Mouse (Mus musculus) liver, embryonic 14.5 days (tissue): Measurements from ENCODE around the gene Gm20662. TPM values are rescaled to one million over a fixed set of nuclear protein-coding genes. Genes with fewer than 3 reads are reported as not detected.

Experiments
- ATAC-seq: fragments of 200-750 bp; cut with Nextera tagmentation; 2 replicates; pipeline ENCODE4 v1.8.0; 2017; ENCODE audit warnings: moderate number of reproducible peaks, mild to moderate bottlenecking, moderate library complexity; ENCODE audit not compliant: insufficient read depth
- DNase-seq, 3 experiments: peaks; one replicate each; pipeline ENCODE4 v3.0.0-alpha.2; 2012 to 2013; ENCODE audit warnings: low read depth in 3 of 3, low spot score in 3 of 3
- H3K27ac ChIP-seq: fragments of 300-500 bp; sonication (generic); 2 replicates; pipeline ENCODE4 v1.5.1; 2014; ENCODE audit warnings: moderate library complexity, mild to moderate bottlenecking, control low read depth, inconsistent platforms
- H3K27me3 ChIP-seq: fragments of 300-500 bp; sonication (generic); 2 replicates; pipeline ENCODE4 v1.6.1; 2014; ENCODE audit warnings: mild to moderate bottlenecking, low read length, moderate library complexity; ENCODE audit not compliant: control insufficient read depth, insufficient read depth
- H3K36me3 ChIP-seq: fragments of 300-500 bp; sonication (generic); replicated peaks from 2 replicates; pipeline ENCODE4 v1.6.1; 2014; ENCODE audit warnings: low read depth; ENCODE audit not compliant: control insufficient read depth, insufficient read depth
- H3K4me1 ChIP-seq, 2 experiments: fragments of 200-500 bp in 1 of 2; fragments of 300-500 bp in 1 of 2; sonication (generic) in 1 of 2; replicated peaks; 2 replicates each; pipeline ENCODE4 v1.6.1; 2012 to 2014; ENCODE audit warnings: antibody characterized with exemption in 1 of 2, inconsistent platforms in 1 of 2, low read length in 1 of 2; ENCODE audit not compliant: control insufficient read depth in 2 of 2, insufficient read depth in 2 of 2
- H3K4me2 ChIP-seq: fragments of 300-500 bp; sonication (generic); 2 replicates; pipeline ENCODE4 v1.6.1; 2014; ENCODE audit warnings: low read depth, mild to moderate bottlenecking, control low read depth, moderate library complexity
- H3K4me3 ChIP-seq, 2 experiments: fragments of 200-500 bp in 1 of 2; fragments of 300-500 bp in 1 of 2; sonication (generic) in 1 of 2; 2 replicates each; pipeline ENCODE4 v1.5.1; 2012 to 2014; ENCODE audit warnings: low read depth in 2 of 2, low read length in 2 of 2, mild to moderate bottlenecking in 2 of 2, control low read depth in 1 of 2, inconsistent platforms in 1 of 2, moderate library complexity in 1 of 2; ENCODE audit not compliant: insufficient read depth in 1 of 2
- H3K9ac ChIP-seq: fragments of 300-500 bp; sonication (generic); replicated peaks from 2 replicates; pipeline ENCODE4 v1.6.1; 2014; ENCODE audit warnings: mild to moderate bottlenecking, control low read depth, moderate library complexity
- H3K9me3 ChIP-seq: fragments of 300-500 bp; sonication (generic); 2 replicates; pipeline ENCODE4 v1.6.1; 2016; ENCODE audit warnings: low read length, mixed read lengths; ENCODE audit not compliant: control insufficient read depth
- CTCF ChIP-seq: IDR thresholded peaks from 2 replicates; pipeline ENCODE4 v1.5.1; 2016; ENCODE audit warnings: antibody characterized with exemption, low read depth, control low read depth
- EP300 ChIP-seq: IDR thresholded peaks from 2 replicates; pipeline ENCODE4 v1.6.1; 2016; ENCODE audit warnings: antibody characterized with exemption, low read depth
- WGBS: fragments of 180-500 bp; shearing (Covaris S2); extraction: QIAGEN DNeasy Blood & Tissue Kit; methylation state at CpG from one replicate; pipeline ENCODE4 v1.1.7; 2014; ENCODE audit not compliant: insufficient replicate concordance; 5-methylcytosine and 5-hydroxymethylcytosine counted together
- polyA plus RNA-seq, 2 experiments: library from polyadenylated mRNA; depleted of rRNA in 1 of 2; stranded (reverse) in 1 of 2; unstranded in 1 of 2; fragments of >200 nt; fragmentation: Nextera tagmentation in 1 of 2; extraction: Ambion mirVana in 1 of 2; gene quantifications; 2 replicates each; pipeline versions ENCODE4 v1.2.1 to v1.2.3; 2012 to 2014

The Gm20662 gene
- polyA plus RNA-seq, 2 experiments, result 0.95 TPM; not detected in 1

GRCm38 (mm10) chr9:108082988-108083431 lies 86.9 kb downstream of the Gm20662 start, which contains the start of gene Rnf123:
Gene Rnf123 (minus strand): TSS chr9:108083346.
- H3K4me1 ChIP-seq, result peaks cover 52 to 72% of the 10 kb centered on the region in 2 experiments
- H3K4me3 ChIP-seq, result peak within 1 kb of the TSS; percentile 6 to 36
- peaks cover 47% of the 10 kb centered on the region for H3K36me3 ChIP-seq
- peak within 1 kb of the TSS; percentile 100 for H3K27ac ChIP-seq
- H3K27me3 ChIP-seq, result no peaks in the 10 kb centered on the region
- peak within 1 kb of the TSS; percentile 96 for H3K4me2 ChIP-seq
- DNase-seq (no peak), ATAC-seq (peak; percentile 13; the same call in 1 of the 2 replicates)
- no peaks in the 10 kb centered on the region for H3K9me3 ChIP-seq
- 15% methylated on average over 12 of the region's 12 CpGs for WGBS
- TF ChIP-seq EP300, result peak; percentile 41; the same call in 1 of the 2 replicates
- no peak for TF ChIP-seq CTCF
- H3K9ac ChIP-seq, result peak within 1 kb of the TSS; percentile 65

GRCm38 (mm10) chr9:108083561-108083960 lies 87.4 kb downstream of the Gm20662 start:
- TF ChIP-seq EP300 (no peak), CTCF (no peak)
- H3K27ac ChIP-seq, result peak overlapping the region; percentile 100
- peak overlapping the region in 1 of 2 experiments; percentile 36; a peak in 2 of 4 replicates for H3K4me3 ChIP-seq
- DNase-seq (no peak), ATAC-seq (no peak)
- H3K9me3 ChIP-seq, result no peaks in the 10 kb centered on the region
- H3K4me1 ChIP-seq, result peaks cover 52 to 68% of the 10 kb centered on the region in 2 experiments
- H3K36me3 ChIP-seq, result peaks cover 52% of the 10 kb centered on the region
- no peaks in the 10 kb centered on the region for H3K27me3 ChIP-seq
- peak overlapping the region; percentile 96 for H3K4me2 ChIP-seq
- peak overlapping the region; percentile 65 for H3K9ac ChIP-seq
- 35% methylated on average over 6 of the region's 6 CpGs for WGBS

DNA sequence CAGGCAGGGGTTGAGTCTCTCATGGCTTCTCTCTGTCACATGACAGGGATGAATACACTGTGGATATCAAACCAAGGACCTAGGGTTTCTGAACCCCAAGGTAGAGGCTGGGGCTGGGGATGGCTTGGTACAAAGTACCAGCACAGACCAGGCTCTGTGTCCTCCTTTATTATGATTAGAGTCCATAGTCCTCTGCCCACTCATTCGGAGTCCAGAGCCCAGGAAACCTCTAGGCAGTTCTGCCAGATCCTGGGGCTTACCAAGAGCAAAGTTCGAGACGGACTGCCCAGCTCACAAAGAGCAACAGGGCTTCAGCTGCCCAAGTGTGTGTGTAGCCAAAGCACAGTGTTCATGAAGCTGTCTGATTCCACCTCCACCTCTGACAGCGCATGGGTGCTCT lies 89.1 kb downstream of the Gm20662 start:
- DNase-seq (no peak), ATAC-seq (no peak)
- H3K4me1 ChIP-seq, result peaks cover 52 to 61% of the 10 kb centered on the region in 2 experiments
- H3K4me3 ChIP-seq, result no peak overlapping the region
- 87% methylated on average over 4 of the region's 4 CpGs for WGBS
- H3K4me2 ChIP-seq, result peak overlapping the region; percentile 96
- H3K27ac ChIP-seq, result peak overlapping the region; percentile 100
- H3K27me3 ChIP-seq, result no peaks in the 10 kb centered on the region
- H3K9me3 ChIP-seq, result no peaks in the 10 kb centered on the region
- peaks cover 69% of the 10 kb centered on the region for H3K36me3 ChIP-seq
- TF ChIP-seq CTCF (no peak), EP300 (no peak)
- H3K9ac ChIP-seq, result peak overlapping the region; percentile 65

DNA sequence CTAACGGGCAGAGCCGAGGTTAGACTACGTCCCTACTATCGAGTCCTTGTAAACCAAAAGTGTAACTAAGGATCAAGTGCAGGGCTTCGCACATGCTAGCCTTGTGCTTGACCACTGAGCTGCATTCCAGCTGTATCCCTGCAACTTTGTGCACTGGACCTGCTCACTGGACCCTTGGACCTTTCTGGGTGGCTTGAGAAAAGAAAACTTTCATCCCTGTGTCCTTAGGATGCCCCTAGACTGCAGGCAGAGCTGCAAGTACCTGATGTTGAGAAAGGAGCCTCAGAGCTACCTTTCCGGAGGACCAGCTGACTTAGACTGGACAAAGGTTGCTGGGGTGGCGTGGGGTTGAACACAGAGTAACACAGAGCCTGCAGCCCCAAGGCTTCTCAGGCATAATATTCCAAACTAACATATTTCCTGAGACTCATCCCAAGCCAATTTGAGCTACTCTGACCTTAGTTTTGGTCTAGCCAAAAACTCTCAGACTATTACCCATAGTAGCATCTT lies 94.5 kb downstream of the Gm20662 start:
- Histone ChIP-seq H3K36me3 (peaks cover 74% of the 10 kb centered on the region), H3K9me3 (no peaks in the 10 kb centered on the region), H3K27me3 (no peaks in the 10 kb centered on the region), H3K4me3 (no peak overlapping the region), H3K27ac (no peak overlapping the region), H3K4me2 (no peak overlapping the region), H3K4me1 (peaks cover 2 to 7% of the 10 kb centered on the region in 2 experiments), H3K9ac (no peak overlapping the region)
- no peak for TF ChIP-seq EP300
- no peak for TF ChIP-seq CTCF
- ATAC-seq, result no peak
- DNase-seq, result no peak
- 96% methylated on average over 7 of the region's 7 CpGs for WGBS

GRCm38 (mm10) chr9:108093586-108093985 lies 97.4 kb downstream of the Gm20662 start:
- Histone ChIP-seq H3K36me3 (peaks cover 44% of the 10 kb centered on the region), H3K4me2 (peak overlapping the region; percentile 93), H3K27me3 (no peaks in the 10 kb centered on the region), H3K9me3 (no peaks in the 10 kb centered on the region), H3K9ac (peak overlapping the region; percentile 93), H3K27ac (peak overlapping the region; percentile 82), H3K4me3 (peak overlapping the region; percentile 80 to 95), H3K4me1 (peaks cover 25% of the 10 kb centered on the region in 2 experiments)
- DNase-seq (no peak), ATAC-seq (no peak)
- WGBS, result 56% methylated on average over 10 of the region's 10 CpGs
- TF ChIP-seq EP300 (no peak), CTCF (no peak)
